Mouse (Mus musculus): ENCODE data around the gene Aamp. TPM values are rescaled to one million over a fixed set of nuclear protein-coding genes. Genes with fewer than 3 reads are reported as not detected.

Aamp gene
- polyA plus RNA-seq, 1 experiment from 2014 or later = 247 TPM

GRCm38 (mm10) chr1:74235938-74236589 lies 48.5 kb downstream of the Aamp start, which contains the start of gene Arpc2:
TSS of gene Arpc2 (plus strand) at chr1:74236084.
- ATAC-seq (ENCODE audit: insufficient number of reproducible peaks, low FRiP score, low TSS enrichment, low read depth) = peak; percentile 93
- H3K9ac ChIP-seq = peak within 1 kb of the TSS; percentile 93
- no peaks in the 10 kb centered on the region for H3K36me3 ChIP-seq
- peak within 1 kb of the TSS; percentile 91 for H3K27ac ChIP-seq (replicated peaks)
- no peaks in the 10 kb centered on the region for H3K27me3 ChIP-seq
- peak within 1 kb of the TSS; percentile 97 for H3K4me3 ChIP-seq (replicated peaks)
- 2% methylated on average over 44 of the region's 55 CpGs for WGBS
- peak within 1 kb of the TSS; percentile 66 for H3K4me2 ChIP-seq (replicated peaks)
- H3K4me1 ChIP-seq = peaks cover 38% of the 10 kb centered on the region
- no peaks in the 10 kb centered on the region for H3K9me3 ChIP-seq (replicated peaks)

GRCm38 (mm10) chr1:74230992-74231391 lies 53.5 kb downstream of the Aamp start:
- ATAC-seq (ENCODE audit: insufficient number of reproducible peaks, low FRiP score, low TSS enrichment, low read depth) = no peak
- Histone ChIP-seq H3K27ac (replicated peaks) (no peak overlapping the region), H3K9me3 (replicated peaks) (no peaks in the 10 kb centered on the region), H3K27me3 (no peaks in the 10 kb centered on the region), H3K9ac (no peak overlapping the region), H3K36me3 (no peaks in the 10 kb centered on the region), H3K4me1 (no peaks in the 10 kb centered on the region), H3K4me3 (replicated peaks) (no peak overlapping the region), H3K4me2 (replicated peaks) (no peak overlapping the region)
- 67% methylated on average over 1 of the region's 1 CpGs for WGBS

- WGBS = 70% methylated on average over 2 of the region's 2 CpGs
- H3K9ac ChIP-seq = no peak overlapping the region
- no peak for ATAC-seq (ENCODE audit: insufficient number of reproducible peaks, low FRiP score, low TSS enrichment, low read depth)
- H3K4me1 ChIP-seq = no peaks in the 10 kb centered on the region
- no peak overlapping the region for H3K4me2 ChIP-seq (replicated peaks)
- H3K27me3 ChIP-seq = no peaks in the 10 kb centered on the region
- no peak overlapping the region for H3K27ac ChIP-seq (replicated peaks)
- no peaks in the 10 kb centered on the region for H3K36me3 ChIP-seq
- no peak overlapping the region for H3K4me3 ChIP-seq (replicated peaks)
- H3K9me3 ChIP-seq (replicated peaks) = no peaks in the 10 kb centered on the region
These were observed 54.6 kb downstream of the Aamp start for GRCm38 (mm10) chr1:74229942-74230341.

Other genes with a start within 250 kb of the Aamp start
- gene Tns1, start 160.3 kb downstream of the Aamp start, polyA plus RNA-seq (2015; fragmentation: Nextera tagmentation; extraction: Ambion mirVana) = 49.3 and 53.7 TPM in 2 replicates
- gene Rufy4, start 159.2 kb downstream of the Aamp start, polyA plus RNA-seq (2015; fragmentation: Nextera tagmentation; extraction: Ambion mirVana) = 0.72 and 0.85 TPM in 2 replicates
- 0.37 TPM in 2 replicates for gene Cxcr2, start 130.7 kb downstream of the Aamp start, polyA plus RNA-seq (2015; fragmentation: Nextera tagmentation; extraction: Ambion mirVana)
- gene Cxcr1, start 90.1 kb downstream of the Aamp start, polyA plus RNA-seq (2015; fragmentation: Nextera tagmentation; extraction: Ambion mirVana) = not detected in 2 replicates
- gene Arpc2, start 48.7 kb downstream of the Aamp start, polyA plus RNA-seq (2015; fragmentation: Nextera tagmentation; extraction: Ambion mirVana) = 401 and 415 TPM in 2 replicates
- gene Gpbar1, start 6.2 kb downstream of the Aamp start, polyA plus RNA-seq (2015; fragmentation: Nextera tagmentation; extraction: Ambion mirVana) = not detected in 2 replicates
- 120 and 130 TPM in 2 replicates for gene Pnkd, start 192 bp upstream of the Aamp start, polyA plus RNA-seq (2015; fragmentation: Nextera tagmentation; extraction: Ambion mirVana)
- 56.6 and 63.9 TPM in 2 replicates for gene Tmbim1, start 20.9 kb upstream of the Aamp start, polyA plus RNA-seq (2015; fragmentation: Nextera tagmentation; extraction: Ambion mirVana)
- 2.5 and 2.8 TPM in 2 replicates for gene Catip, start 77.4 kb upstream of the Aamp start, polyA plus RNA-seq (2015; fragmentation: Nextera tagmentation; extraction: Ambion mirVana)
- gene Slc11a1, start 90.5 kb upstream of the Aamp start, polyA plus RNA-seq (2015; fragmentation: Nextera tagmentation; extraction: Ambion mirVana) = 3.7 and 4.7 TPM in 2 replicates
- 86.6 and 89.3 TPM in 2 replicates for gene Ctdsp1, start 106.8 kb upstream of the Aamp start, polyA plus RNA-seq (2015; fragmentation: Nextera tagmentation; extraction: Ambion mirVana)
- 0.08 and 0.16 TPM in 2 replicates for gene Vil1, start 124.6 kb upstream of the Aamp start, polyA plus RNA-seq (2015; fragmentation: Nextera tagmentation; extraction: Ambion mirVana)
- 55.7 and 59.7 TPM in 2 replicates for gene Cnot9, start 221.3 kb upstream of the Aamp start, polyA plus RNA-seq (2015; fragmentation: Nextera tagmentation; extraction: Ambion mirVana)

All from embryonic facial prominence, embryonic 15.5 days (tissue).